Mouse (Mus musculus) ES-E14 (cell line): ENCODE results near the gene Pdia4.
"Not testable (repeated sequence)": the region's sequence is repeated elsewhere in the genome, so short reads cannot be mapped to it uniquely, and the experiment has no call there.

ENCODE experiments used
- CHD2 ChIP-seq: IDR thresholded peaks from 2 replicates; pipeline ENCODE4 v1.6.1; 2014; ENCODE audit warnings: mild to moderate bottlenecking, low read depth, low read length, inconsistent platforms
- HCFC1 ChIP-seq: IDR thresholded peaks from 2 replicates; pipeline ENCODE4 v1.6.1; 2012; ENCODE audit warnings: low read length, inconsistent platforms, borderline replicate concordance; ENCODE audit not compliant: insufficient read depth
- MAFK ChIP-seq: IDR thresholded peaks from 2 replicates; pipeline ENCODE4 v1.6.1; 2014; ENCODE audit warnings: mild to moderate bottlenecking, low read depth, low read length, inconsistent platforms; ENCODE audit not compliant: insufficient read depth
- ZC3H11A ChIP-seq: IDR thresholded peaks from 2 replicates; pipeline ENCODE4 v1.6.1; 2012; ENCODE audit warnings: low read depth, mild to moderate bottlenecking, inconsistent platforms, low read length, borderline replicate concordance

- TF ChIP-seq HCFC1, CHD2, ZC3H11A, MAFK: not testable (repeated sequence)
Observed at GRCm38 (mm10) chr6:47759406-47759805, 53.8 kb downstream of the Pdia4 start.
